Mouse (Mus musculus) hematopoietic stem cell, adult 5-6 weeks (primary cell): Measurements from ENCODE around the gene Tusc2. TPM values are rescaled to one million over a fixed set of nuclear protein-coding genes. Genes with fewer than 3 reads are reported as not detected.

Source experiments
- ATAC-seq, 2 experiments: fragments of 125-278 bp in 1 of 2; replicated peaks in 1 of 2; 2 replicates each; pipeline ENCODE4 v1.8.0; 2016 to 2017; ENCODE audit warnings: inconsistent platforms in 2 of 2, mild to moderate bottlenecking in 2 of 2, moderate number of reproducible peaks in 2 of 2, low read depth in 1 of 2, moderate TSS enrichment in 1 of 2; ENCODE audit not compliant: low FRiP score in 2 of 2, poor library complexity in 2 of 2, severe bottlenecking in 2 of 2, insufficient read depth in 1 of 2, low TSS enrichment in 1 of 2
- total RNA-seq: library from RNA; stranded (forward); fragments of 172-1452, 232-1000 nt; gene quantifications from 2 replicates; pipeline ENCODE4 v1.2.3, GENCODE M21; 2017

Tusc2 gene
- total RNA-seq, 1 experiment from 2014 or later: 23.7 TPM

GRCm38 (mm10) chr9:107596619-107597569, 33.8 kb downstream of the Tusc2 start:
- no peak for ATAC-seq

DNA sequence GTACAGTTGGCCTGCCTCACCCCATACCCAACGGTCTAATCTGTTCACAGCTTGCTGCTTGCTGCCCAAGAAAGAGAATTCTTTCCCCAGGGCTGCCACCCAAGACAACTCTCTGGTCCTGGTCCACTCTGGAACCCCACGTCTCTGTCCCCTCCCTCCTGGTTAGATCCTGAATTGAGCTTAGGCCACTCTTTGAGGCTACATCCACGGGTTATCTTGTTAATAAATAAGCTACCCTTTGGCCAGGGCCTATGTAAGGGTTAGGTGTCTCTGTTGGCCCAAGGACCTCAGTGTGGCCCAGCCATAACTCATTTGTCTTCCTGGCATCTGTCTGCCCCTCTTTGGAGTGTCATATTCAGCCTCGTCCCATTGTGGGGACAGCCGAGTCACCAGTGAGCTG, 35.3 kb downstream of the Tusc2 start:
- no peak for ATAC-seq

DNA sequence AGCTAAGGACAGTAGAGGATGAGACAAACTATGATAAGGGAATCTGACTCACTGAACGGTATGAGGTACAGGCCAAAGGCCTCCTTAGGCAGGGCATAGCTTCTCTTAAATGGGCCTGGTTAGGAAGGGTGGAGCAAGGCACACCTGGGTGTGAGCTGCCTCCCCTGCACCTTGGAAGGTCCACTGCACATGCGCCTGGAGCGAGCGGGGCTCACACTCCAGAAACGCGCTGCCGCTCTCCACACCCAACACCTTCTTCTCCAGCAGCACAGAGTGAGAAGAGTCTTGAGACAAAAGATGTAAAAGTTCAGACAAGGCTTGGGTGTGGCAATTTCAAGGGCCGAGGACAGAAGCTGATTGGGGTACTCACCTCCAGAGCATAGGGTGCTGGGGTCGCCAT, 36.4 kb downstream of the Tusc2 start:
- ATAC-seq: no peak

- ATAC-seq: no peak
Measured at GRCm38 (mm10) chr9:107599842-107600241, 36.8 kb downstream of the Tusc2 start.

- ATAC-seq: no peak
Measured at GRCm38 (mm10) chr9:107600745-107601144, 37.7 kb downstream of the Tusc2 start.

GRCm38 (mm10) chr9:107601275-107601674, 38.2 kb downstream of the Tusc2 start:
- no peak for ATAC-seq

GRCm38 (mm10) chr9:107602068-107602648, 39.1 kb downstream of the Tusc2 start:
- ATAC-seq: peak; percentile 76 to 81

DNA sequence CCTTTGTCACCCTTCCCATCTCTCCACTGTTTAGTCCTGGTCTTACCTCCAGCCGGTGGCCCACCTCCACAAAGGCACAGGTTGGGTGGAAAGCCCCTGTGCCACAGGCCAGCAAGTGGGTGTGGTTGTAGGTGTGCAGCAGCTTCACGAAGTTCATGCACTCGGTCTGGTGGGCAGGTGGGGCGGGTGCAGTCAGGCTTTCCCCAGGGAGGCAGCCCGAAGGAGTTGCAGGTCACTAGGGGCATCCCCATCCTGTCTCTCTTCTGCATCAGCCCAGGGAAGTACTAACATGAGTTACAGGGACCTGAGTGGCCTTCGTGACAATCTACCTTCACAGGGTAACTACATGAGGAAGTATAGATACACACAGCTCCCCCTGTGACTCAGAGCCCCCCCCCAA, 40.2 kb downstream of the Tusc2 start:
- no peak for ATAC-seq

- no peak for ATAC-seq
Measured at GRCm38 (mm10) chr9:107605041-107605661, 42.1 kb downstream of the Tusc2 start.

DNA sequence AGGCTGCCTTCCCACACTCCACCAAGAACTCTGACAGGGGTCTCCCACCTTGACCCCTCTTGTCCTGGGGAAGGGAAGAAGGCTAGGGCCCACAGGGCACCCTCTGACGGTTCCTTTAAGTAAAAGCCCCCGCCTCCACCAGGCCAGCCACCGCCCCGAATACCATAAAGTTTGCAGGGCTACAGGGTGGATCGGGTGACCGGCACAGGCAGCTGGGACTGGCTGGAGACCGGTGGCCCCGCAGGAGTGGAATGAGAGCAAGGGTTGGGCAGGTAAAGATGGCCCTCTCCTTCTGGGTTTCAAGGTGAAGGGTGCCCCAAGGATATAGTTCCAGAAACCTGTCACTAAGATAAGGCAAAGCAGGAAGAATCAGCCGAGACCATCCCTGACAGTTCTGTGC, 43.5 kb downstream of the Tusc2 start:
- no peak for ATAC-seq

- ATAC-seq: no peak
Measured at GRCm38 (mm10) chr9:107607036-107607435, 44.0 kb downstream of the Tusc2 start.

GRCm38 (mm10) chr9:107607653-107608245, 44.7 kb downstream of the Tusc2 start:
- no peak for ATAC-seq

GRCm38 (mm10) chr9:107608741-107609432, 45.8 kb downstream of the Tusc2 start, which contains the start of gene Sema3b:
Gene Sema3b, minus strand, starts transcription at chr9:107609229.
- no peak for ATAC-seq

DNA sequence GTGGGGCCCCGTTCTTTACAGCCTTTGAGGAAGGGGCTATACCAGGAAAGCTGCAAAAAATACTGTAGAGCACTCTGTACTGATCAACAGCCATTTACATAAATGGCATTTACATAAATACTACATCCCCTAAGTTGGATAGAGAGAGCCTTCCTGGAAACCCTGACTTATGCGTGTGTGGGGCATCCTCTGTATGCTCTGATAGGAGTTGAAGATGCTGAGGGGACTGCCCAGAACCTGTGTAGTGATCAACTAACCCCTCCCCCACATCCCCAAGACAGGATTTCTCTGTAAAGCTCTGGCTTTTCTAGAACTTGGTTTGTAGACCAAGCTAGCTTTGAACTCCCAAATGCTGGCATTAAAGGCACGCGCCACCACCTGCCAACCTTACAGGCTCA, 46.4 kb downstream of the Tusc2 start:
- ATAC-seq: no peak

- ATAC-seq: 0 out of 4 replicates have a peak, but pooled peaks have one; percentile 6 to 14
Measured at GRCm38 (mm10) chr9:107611456-107612190, 48.6 kb downstream of the Tusc2 start.

DNA sequence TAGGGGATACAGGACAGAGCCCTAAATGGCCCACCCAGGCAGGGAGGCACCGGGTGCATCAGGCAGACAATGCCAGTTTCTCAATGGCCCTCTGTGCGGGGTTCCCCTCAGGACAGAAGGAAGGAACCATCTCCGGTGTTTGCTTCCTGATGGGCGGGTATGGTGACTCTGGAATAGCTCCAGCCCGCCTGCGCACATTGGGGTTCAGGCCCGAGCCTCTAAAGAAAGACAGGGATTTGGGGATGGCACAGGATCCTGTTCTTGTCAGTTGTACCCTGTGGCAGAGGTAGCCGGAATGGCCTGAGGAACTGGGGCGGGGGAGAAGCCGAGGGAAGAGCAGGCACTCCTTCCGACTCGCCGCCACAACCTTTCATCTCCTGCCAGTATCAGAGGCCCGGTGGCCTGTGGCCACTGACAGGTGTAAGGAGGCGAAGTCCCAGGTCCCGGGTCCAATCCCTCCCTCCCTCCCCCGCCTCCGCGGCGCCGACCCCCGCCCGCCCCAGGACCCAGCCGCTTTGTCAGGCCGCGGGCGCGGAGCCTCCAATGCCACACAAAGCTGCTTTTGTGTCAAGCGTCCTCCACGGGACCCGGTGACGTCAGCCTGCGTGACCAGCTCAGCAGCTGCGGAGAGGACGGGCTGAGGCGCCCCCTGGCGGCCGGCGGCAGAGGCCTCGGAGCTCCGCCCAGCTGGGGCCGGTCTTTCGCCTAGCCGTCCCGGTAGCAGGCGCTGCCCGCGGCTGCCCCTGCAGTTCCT, 49.3 kb downstream of the Tusc2 start:
- ATAC-seq: peak; percentile 85 to 92
